Mouse (Mus musculus) intestine, embryonic 16.5 days (tissue): ENCODE results near the gene Lgr4. TPM values are rescaled to one million over a fixed set of nuclear protein-coding genes. Genes with fewer than 3 reads are reported as not detected.

Experiments used
- ATAC-seq: fragments of 200-750 bp; cut with Nextera tagmentation; 2 replicates; pipeline ENCODE4 v1.8.0; 2017; ENCODE audit warnings: moderate TSS enrichment, moderate library complexity
- H3K27ac ChIP-seq: fragments of 300-500 bp; sonication (generic); 2 replicates; pipeline ENCODE4 v1.5.1; 2014; ENCODE audit warnings: mild to moderate bottlenecking, low read length
- H3K27me3 ChIP-seq: fragments of 300-500 bp; sonication (generic); replicated peaks from 2 replicates; pipeline ENCODE4 v1.6.1; 2014; ENCODE audit warnings: low read length, control low read depth, mixed read lengths; ENCODE audit not compliant: control insufficient read depth, insufficient read depth
- H3K36me3 ChIP-seq: fragments of 300-500 bp; sonication (generic); 2 replicates; pipeline ENCODE4 v1.6.1; 2014; ENCODE audit warnings: low read length, control low read depth; ENCODE audit not compliant: control insufficient read depth, insufficient read depth
- H3K4me1 ChIP-seq: fragments of 300-500 bp; sonication (generic); 2 replicates; pipeline ENCODE4 v1.6.1; 2014; ENCODE audit warnings: low read length, control low read depth, mixed read lengths; ENCODE audit not compliant: control insufficient read depth, insufficient read depth
- H3K4me2 ChIP-seq: fragments of 300-500 bp; sonication (generic); 2 replicates; pipeline ENCODE4 v1.6.1; 2014; ENCODE audit warnings: low read depth, low read length, control low read depth
- H3K4me3 ChIP-seq: fragments of 300-500 bp; sonication (generic); 2 replicates; pipeline ENCODE4 v1.5.1; 2014; ENCODE audit warnings: mild to moderate bottlenecking, low read length
- H3K9ac ChIP-seq: fragments of 300-500 bp; sonication (generic); 2 replicates; pipeline ENCODE4 v1.6.1; 2014; ENCODE audit warnings: low read depth, low read length
- H3K9me3 ChIP-seq: fragments of 300-500 bp; sonication (generic); 2 replicates; pipeline ENCODE4 v1.6.1; 2016; ENCODE audit warnings: low read length, control low read depth; ENCODE audit not compliant: control insufficient read depth
- WGBS: fragments of 180-500 bp; shearing (Covaris S2); extraction: QIAGEN DNeasy Blood & Tissue Kit; methylation state at CpG from one replicate; pipeline ENCODE4 v1.1.7; 2014; 5-methylcytosine and 5-hydroxymethylcytosine counted together
- polyA plus RNA-seq: library from polyadenylated mRNA; unstranded; fragments of >200 nt; fragmentation: Nextera tagmentation; extraction: Ambion mirVana; gene quantifications from 2 replicates; pipeline ENCODE4 v1.2.1, GENCODE M21; 2015

Gene Lgr4
- polyA plus RNA-seq, 1 experiment from 2014 or later: 19.0 TPM

DNA sequence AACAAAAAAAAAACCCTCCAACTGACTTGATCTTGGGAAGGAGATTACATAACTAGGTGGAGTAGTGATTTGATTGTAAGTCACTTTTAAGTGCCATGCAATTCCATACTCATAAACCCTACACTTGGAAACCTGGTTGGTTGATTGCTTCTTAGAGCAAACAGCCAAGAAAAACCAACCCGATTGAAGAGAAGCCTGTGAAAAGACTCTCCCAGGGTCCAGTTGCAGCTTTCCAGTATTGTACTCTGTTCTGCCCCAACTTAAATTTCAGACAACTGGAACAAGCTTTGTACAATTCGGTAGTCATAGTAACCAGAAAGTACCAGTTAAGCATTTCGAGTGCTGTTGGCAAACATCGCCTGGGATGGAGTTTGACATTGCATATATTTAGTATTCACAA lies 26.0 kb upstream of the Lgr4 start:
- Histone ChIP-seq H3K27ac (peak overlapping the region; percentile 93), H3K27me3 (no peaks in the 10 kb centered on the region), H3K9ac (peak overlapping the region; percentile 98), H3K4me2 (peak overlapping the region; percentile 75), H3K4me1 (peaks cover 11% of the 10 kb centered on the region), H3K4me3 (peak overlapping the region; percentile 100), H3K36me3 (peaks cover 11% of the 10 kb centered on the region), H3K9me3 (no peaks in the 10 kb centered on the region)
- ATAC-seq: no peak
- 19% methylated on average over 4 of the region's 4 CpGs for WGBS

DNA sequence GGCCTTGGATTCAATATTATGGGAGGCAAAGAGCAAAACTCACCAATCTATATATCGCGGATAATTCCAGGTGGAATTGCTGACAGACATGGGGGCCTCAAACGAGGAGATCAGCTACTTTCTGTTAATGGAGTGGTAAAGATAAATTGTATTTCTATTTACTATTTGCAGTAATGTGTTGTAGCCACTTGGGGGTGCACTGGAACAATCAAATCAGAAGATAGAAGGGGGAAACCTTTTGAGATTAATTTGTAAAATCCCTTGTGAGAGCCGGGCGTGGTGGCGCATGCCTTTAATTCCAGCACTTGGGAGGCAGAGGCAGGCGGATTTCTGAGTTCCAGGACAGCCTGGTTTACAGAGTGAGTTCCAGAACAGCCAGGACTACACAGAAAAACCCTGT lies 21.1 kb upstream of the Lgr4 start:
- ATAC-seq: no peak
- Histone ChIP-seq H3K4me1 (peaks cover 11% of the 10 kb centered on the region), H3K27ac (no peak overlapping the region), H3K36me3 (peaks cover 16% of the 10 kb centered on the region), H3K9ac (no peak overlapping the region), H3K4me2 (no peak overlapping the region), H3K4me3 (no peak overlapping the region), H3K27me3 (no peaks in the 10 kb centered on the region), H3K9me3 (no peaks in the 10 kb centered on the region)
- 80% methylated on average over 7 of the region's 7 CpGs for WGBS

DNA sequence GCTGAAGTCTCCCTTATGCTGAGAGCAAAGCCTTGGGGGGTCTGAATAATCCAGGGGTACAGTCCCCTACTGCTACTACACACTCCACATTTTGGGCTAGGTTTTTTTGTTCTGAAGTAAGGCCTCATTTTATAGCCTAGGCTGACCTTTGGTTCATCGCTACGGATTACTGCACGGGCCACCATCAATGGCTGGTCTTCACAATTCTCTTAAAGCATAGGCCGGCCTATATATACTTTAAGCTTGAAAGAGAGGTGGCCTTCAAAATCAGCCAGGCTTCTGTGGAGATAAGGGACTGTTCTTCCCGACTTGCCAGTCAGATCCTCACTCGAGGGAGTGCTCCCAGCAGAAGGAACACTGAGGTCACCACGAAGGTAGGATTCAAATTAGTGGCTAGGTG lies 14.6 kb upstream of the Lgr4 start:
- Histone ChIP-seq H3K27me3 (no peaks in the 10 kb centered on the region), H3K4me1 (no peaks in the 10 kb centered on the region), H3K36me3 (no peaks in the 10 kb centered on the region), H3K4me3 (no peak overlapping the region), H3K4me2 (no peak overlapping the region), H3K27ac (no peak overlapping the region), H3K9ac (no peak overlapping the region), H3K9me3 (no peaks in the 10 kb centered on the region)
- 56% methylated on average over 7 of the region's 7 CpGs for WGBS
- peak; percentile 60 for ATAC-seq

DNA sequence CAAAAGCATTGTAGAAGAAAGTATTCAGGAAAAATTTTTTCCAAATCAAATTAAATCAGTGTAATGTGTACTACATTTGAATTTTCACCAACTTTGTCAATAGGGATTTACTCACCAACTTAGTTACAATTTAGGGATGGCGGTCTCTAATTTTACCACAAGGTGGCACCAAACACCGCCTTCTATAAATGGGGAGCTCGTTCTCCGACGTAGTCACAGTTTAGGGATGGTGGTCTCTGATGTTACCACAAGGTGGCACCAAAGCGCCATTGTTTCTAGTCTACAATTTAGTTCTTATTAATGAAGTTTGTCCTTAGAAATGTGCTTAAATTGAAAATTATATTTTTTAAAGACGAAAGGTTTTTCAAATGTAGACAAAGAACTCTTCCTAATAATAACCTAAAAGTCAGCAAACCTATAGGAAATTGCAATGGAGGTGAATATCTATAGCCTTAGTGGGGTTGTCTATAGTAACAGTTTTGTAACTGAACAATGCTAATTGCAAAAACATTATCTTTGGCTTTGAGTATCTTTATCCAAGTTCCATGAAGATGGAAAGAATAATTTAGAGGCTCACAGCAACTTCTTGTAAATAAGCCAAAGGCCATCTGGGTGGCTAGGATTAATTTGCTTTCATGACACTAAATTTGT lies 13.2 kb upstream of the Lgr4 start:
- peak; percentile 60 for ATAC-seq
- Histone ChIP-seq H3K4me2 (no peak overlapping the region), H3K9me3 (no peaks in the 10 kb centered on the region), H3K36me3 (no peaks in the 10 kb centered on the region), H3K27me3 (no peaks in the 10 kb centered on the region), H3K4me1 (no peaks in the 10 kb centered on the region), H3K27ac (no peak overlapping the region), H3K4me3 (no peak overlapping the region), H3K9ac (no peak overlapping the region)
- WGBS: under 1% methylated on average over 7 of the region's 7 CpGs

DNA sequence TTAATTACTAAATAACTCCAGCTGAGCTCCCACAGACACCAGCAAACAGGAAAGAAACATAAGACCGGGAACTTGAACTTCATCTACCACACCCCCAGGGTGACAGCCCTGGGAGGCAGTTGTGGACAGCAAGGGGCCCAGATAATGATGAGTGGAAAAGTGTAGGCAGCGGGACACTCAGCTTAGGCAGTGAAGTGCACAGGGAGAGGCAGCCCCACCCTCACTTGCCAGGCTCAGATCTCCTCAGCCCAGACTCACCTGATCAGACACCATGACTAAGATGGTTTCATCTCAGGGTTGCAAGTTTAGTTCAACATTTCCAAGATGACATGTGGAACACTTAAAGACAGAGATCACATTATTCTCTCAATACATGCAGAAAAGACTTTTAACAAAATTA lies 8.3 kb upstream of the Lgr4 start:
- Histone ChIP-seq H3K4me2 (no peak overlapping the region), H3K9me3 (no peaks in the 10 kb centered on the region; the same call in 1 of the 2 replicates), H3K4me1 (no peaks in the 10 kb centered on the region), H3K4me3 (no peak overlapping the region), H3K27me3 (no peaks in the 10 kb centered on the region), H3K36me3 (no peaks in the 10 kb centered on the region), H3K27ac (no peak overlapping the region), H3K9ac (no peak overlapping the region)
- peak; percentile 58 for ATAC-seq
- WGBS: 52% methylated on average over 2 of the region's 2 CpGs

DNA sequence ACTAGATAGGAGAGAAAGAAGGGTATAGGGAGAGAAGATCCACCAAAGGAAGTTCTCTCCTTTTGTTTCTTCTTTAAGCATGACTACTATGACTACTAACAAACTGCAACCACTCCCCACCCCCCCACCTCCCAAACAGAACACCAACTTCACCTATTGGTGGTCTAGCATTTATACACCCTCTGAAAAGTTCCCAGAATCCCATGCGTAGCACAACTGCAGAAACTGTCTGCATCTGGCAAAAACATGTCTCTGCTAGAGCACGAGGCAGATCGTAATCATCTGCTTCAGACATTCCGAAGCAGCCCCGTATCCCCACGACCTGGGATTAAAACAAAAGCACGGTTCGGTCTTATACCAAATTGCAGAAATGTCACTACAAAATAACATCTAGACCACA lies 5.2 kb upstream of the Lgr4 start:
- no peak for ATAC-seq

DNA sequence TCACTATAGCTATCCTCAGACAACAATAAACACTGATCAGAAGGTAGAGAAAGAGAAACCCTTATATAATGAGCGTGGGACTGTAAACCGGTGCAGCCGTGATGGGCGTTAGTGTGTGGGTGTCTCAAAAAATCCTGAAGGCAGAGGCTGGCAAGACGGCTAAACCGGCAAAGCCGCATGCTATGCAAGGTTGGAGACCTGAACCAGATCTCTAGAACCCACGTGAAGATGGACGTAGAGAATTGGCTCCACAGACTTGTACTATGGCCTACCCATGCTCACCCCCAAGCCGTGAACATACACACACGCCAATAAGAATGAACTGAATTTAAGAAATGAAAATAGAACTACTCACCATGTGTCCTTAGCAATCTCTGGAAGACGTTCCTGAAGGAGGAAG lies 4.7 kb upstream of the Lgr4 start:
- ATAC-seq: no peak
- H3K4me1 ChIP-seq: peaks cover 8% of the 10 kb centered on the region
- H3K9ac ChIP-seq: no peak overlapping the region
- WGBS: 86% methylated on average over 12 of the region's 12 CpGs
- H3K27me3 ChIP-seq: no peaks in the 10 kb centered on the region
- no peaks in the 10 kb centered on the region; the same call in 1 of the 2 replicates for H3K9me3 ChIP-seq
- no peak overlapping the region for H3K27ac ChIP-seq
- no peak overlapping the region for H3K4me2 ChIP-seq
- no peak overlapping the region for H3K4me3 ChIP-seq
- H3K36me3 ChIP-seq: no peaks in the 10 kb centered on the region

More for the DNA sequence above, 5.2 kb upstream of the Lgr4 start:
- Histone ChIP-seq H3K36me3 (no peaks in the 10 kb centered on the region), H3K27ac (no peak overlapping the region), H3K9ac (no peak overlapping the region), H3K4me2 (no peak overlapping the region), H3K9me3 (no peaks in the 10 kb centered on the region; the same call in 1 of the 2 replicates), H3K27me3 (no peaks in the 10 kb centered on the region), H3K4me1 (peaks cover 8% of the 10 kb centered on the region), H3K4me3 (no peak overlapping the region)
- WGBS: 95% methylated on average over 8 of the region's 8 CpGs

DNA sequence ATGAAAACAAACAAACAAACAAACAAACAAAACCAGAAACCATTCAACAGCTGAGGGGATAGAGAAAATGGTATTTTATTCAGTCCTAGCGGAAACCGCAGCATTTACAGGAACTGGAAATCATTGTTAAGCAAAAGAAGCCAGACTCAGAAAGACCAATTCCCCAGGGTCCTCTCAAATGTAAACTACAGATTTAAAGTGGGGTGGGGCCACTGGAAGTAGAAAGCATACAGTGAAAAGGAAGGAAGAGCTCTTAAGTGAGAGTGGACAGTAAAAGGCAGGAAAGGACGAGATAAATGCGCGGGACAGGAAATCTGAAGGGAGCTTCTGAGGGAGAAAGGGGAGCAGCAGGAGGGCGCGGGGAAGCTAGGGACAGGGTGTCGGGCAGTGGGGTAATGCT lies 4.2 kb upstream of the Lgr4 start:
- no peak for ATAC-seq
- H3K4me3 ChIP-seq: no peak overlapping the region
- H3K27ac ChIP-seq: no peak overlapping the region
- no peak overlapping the region for H3K4me2 ChIP-seq
- H3K36me3 ChIP-seq: no peaks in the 10 kb centered on the region
- no peaks in the 10 kb centered on the region for H3K27me3 ChIP-seq
- H3K9me3 ChIP-seq: no peaks in the 10 kb centered on the region; the same call in 1 of the 2 replicates
- 63% methylated on average over 8 of the region's 8 CpGs for WGBS
- no peak overlapping the region for H3K9ac ChIP-seq
- H3K4me1 ChIP-seq: peaks cover 8% of the 10 kb centered on the region

DNA sequence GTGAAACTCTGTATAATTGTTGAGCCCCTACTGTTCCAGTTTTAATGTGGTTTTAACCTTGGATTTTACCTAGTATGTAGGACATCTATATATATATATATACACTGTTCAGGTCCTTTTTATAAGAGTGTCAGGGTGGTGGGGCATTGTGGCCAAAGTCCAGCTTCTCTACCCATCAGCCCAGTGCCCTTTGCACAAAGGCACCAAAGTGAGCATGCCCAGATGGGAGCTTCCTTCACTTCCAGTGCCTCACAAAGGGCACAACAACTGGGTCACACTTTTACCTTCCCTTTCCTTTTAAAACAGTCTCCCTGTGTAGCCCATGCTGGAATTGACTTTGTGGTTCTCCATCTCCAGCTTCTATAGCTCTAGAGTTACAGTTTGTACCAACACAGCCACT lies 2.8 kb upstream of the Lgr4 start:
- no peak overlapping the region for H3K4me3 ChIP-seq
- no peaks in the 10 kb centered on the region for H3K36me3 ChIP-seq
- H3K9ac ChIP-seq: no peak overlapping the region
- H3K4me1 ChIP-seq: peaks cover 18% of the 10 kb centered on the region
- H3K27me3 ChIP-seq: no peaks in the 10 kb centered on the region
- ATAC-seq: no peak
- no peaks in the 10 kb centered on the region; the same call in 1 of the 2 replicates for H3K9me3 ChIP-seq
- H3K4me2 ChIP-seq: peak overlapping the region; percentile 9; the same call in 1 of the 2 replicates
- H3K27ac ChIP-seq: no peak overlapping the region
